Mouse (Mus musculus): ENCODE results near the gene Meis2. TPM values are rescaled to one million over a fixed set of nuclear protein-coding genes. Genes with fewer than 3 reads are reported as not detected.

Meis2 gene
- total RNA-seq, 1 experiment from 2014 or later, result 0.25 TPM

DNA sequence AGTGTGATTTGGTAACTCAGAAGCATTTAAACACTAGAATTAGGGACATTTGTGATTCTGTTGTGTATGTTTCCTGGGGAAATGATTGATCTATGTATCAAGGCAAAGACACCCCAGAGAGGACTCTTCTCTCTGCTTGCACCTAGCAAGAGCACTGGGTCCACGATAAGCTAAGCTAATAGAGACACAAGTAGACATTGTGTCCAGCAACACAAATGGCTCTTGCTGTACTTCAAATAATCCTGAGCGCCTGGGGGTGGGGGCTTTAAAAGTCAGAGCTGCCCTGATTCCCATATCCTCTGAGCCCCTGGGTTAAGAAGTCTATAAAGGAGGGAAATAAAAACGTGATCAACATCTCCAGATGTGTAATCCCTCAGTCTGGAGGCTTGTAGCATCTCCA, 6.6 kb downstream of the Meis2 start:
- ATAC-seq (replicated peaks in 1 of 2; ENCODE audit: insufficient read depth in 1 of 2, low FRiP score in 2 of 2, low TSS enrichment in 1 of 2, low read depth in 1 of 2, poor library complexity in 2 of 2, severe bottlenecking in 2 of 2), result no peak

DNA sequence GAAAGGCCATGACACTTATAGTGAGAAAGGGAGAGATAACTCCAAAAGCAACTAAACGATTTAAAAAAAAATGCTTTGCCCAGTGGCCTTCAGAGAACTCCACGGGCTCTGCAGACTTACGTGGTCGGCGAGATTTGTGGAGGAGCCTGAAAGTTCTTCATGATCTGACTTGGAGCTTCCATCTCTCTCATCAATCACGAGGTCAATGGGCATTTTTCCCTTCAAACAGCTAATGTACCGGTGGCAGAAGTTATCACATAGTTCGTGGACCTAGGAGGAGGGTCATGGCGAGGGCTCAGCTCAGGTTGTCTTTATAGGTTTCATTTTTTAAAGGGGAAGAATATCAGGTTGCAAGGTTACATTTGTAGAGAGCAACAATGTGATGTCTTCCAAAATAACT, 7.1 kb downstream of the Meis2 start:
- ATAC-seq (replicated peaks in 1 of 2; ENCODE audit: insufficient read depth in 1 of 2, low FRiP score in 2 of 2, low TSS enrichment in 1 of 2, low read depth in 1 of 2, poor library complexity in 2 of 2, severe bottlenecking in 2 of 2), result no peak

DNA sequence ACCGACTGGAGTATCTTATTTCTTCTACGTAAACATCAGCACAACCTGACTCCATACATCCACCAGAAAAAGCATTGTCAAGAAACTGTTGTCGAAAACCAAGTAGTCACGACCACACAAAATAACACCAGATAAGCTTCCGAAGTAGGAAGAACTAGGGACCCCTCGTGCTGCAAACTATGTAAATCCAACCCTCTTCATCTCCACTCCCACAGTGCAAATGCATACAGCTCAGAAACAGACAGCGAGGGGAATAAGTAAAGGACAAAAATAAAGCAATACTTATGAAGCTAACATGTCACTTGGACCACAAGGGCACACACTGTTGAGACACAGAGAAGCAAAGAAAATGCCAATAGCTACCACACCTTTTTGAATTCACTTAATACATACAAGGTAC, 8.8 kb downstream of the Meis2 start:
- no peak for ATAC-seq (replicated peaks in 1 of 2; ENCODE audit: insufficient read depth in 1 of 2, low FRiP score in 2 of 2, low TSS enrichment in 1 of 2, low read depth in 1 of 2, poor library complexity in 2 of 2, severe bottlenecking in 2 of 2)

GRCm38 (mm10) chr2:116055686-116056620, 9.7 kb downstream of the Meis2 start:
- ATAC-seq (replicated peaks in 1 of 2; ENCODE audit: insufficient read depth in 1 of 2, low FRiP score in 2 of 2, low TSS enrichment in 1 of 2, low read depth in 1 of 2, poor library complexity in 2 of 2, severe bottlenecking in 2 of 2), result no peak

- no peak for ATAC-seq (replicated peaks in 1 of 2; ENCODE audit: insufficient read depth in 1 of 2, low FRiP score in 2 of 2, low TSS enrichment in 1 of 2, low read depth in 1 of 2, poor library complexity in 2 of 2, severe bottlenecking in 2 of 2)
Observed at GRCm38 (mm10) chr2:116053931-116054330, 11.7 kb downstream of the Meis2 start.

DNA sequence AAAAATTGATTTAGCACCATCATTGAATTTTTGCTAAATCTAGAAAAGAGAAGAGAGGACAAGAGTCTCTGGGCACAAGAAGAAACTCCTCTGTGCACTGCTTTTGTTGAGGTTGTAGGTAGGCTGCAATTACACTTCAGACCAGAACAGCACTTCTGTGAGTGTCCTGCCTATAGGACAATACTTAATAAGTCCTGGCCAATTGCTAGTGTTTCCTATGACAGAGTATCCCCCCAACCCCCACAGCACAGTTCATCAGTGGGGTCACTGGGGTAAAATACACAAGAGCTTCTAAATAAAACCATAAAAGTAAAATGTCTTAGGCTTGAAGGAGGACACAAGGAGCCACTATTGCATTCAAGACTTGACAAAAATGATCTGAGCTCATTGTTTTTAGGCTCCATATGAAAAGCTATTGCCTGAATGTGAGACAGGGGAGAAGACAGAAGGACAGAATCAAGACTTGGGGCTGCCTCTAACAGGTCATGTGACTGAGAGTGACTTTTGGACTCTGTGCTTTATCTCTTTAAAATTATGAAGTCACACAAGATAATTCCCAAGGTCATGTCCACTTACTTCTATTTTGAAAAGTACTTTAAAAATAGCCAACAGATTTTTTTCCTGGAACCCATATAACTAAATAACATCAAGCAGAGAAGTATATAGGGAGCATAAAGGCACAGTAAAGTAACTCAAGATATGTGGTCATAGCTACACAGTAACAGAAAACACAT, 12.8 kb downstream of the Meis2 start:
- no peak for ATAC-seq (replicated peaks in 1 of 2; ENCODE audit: insufficient read depth in 1 of 2, low FRiP score in 2 of 2, low TSS enrichment in 1 of 2, low read depth in 1 of 2, poor library complexity in 2 of 2, severe bottlenecking in 2 of 2)

- no peak for ATAC-seq (replicated peaks in 1 of 2; ENCODE audit: insufficient read depth in 1 of 2, low FRiP score in 2 of 2, low TSS enrichment in 1 of 2, low read depth in 1 of 2, poor library complexity in 2 of 2, severe bottlenecking in 2 of 2)
Observed at GRCm38 (mm10) chr2:116051906-116052614, 13.6 kb downstream of the Meis2 start.

- peak; percentile 81 to 84 for ATAC-seq (replicated peaks in 1 of 2; ENCODE audit: insufficient read depth in 1 of 2, low FRiP score in 2 of 2, low TSS enrichment in 1 of 2, low read depth in 1 of 2, poor library complexity in 2 of 2, severe bottlenecking in 2 of 2)
Observed at GRCm38 (mm10) chr2:116049710-116050109, 15.9 kb downstream of the Meis2 start.

- ATAC-seq (replicated peaks in 1 of 2; ENCODE audit: insufficient read depth in 1 of 2, low FRiP score in 2 of 2, low TSS enrichment in 1 of 2, low read depth in 1 of 2, poor library complexity in 2 of 2, severe bottlenecking in 2 of 2), result no peak
Observed at GRCm38 (mm10) chr2:116047365-116047764, 18.3 kb downstream of the Meis2 start.

DNA sequence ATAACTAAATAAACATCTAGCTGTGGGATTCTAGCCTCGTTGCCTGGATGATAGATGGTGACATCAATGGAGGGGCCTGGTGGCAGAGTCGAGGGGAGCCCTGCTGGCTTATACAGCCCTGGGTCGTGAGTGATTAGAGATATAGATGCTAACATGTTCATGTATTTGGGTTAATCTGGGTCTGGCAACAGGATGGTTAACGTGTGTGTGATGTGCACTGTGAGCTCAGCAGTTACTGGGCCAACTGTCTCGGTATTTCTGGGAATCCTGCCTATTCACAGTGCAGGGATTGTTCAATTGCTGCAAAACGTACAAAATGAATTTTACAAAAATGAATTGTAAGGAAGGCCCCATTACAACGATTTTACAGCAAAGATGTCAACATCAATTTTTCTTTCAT, 20.6 kb downstream of the Meis2 start:
- no peak for ATAC-seq (replicated peaks in 1 of 2; ENCODE audit: insufficient read depth in 1 of 2, low FRiP score in 2 of 2, low TSS enrichment in 1 of 2, low read depth in 1 of 2, poor library complexity in 2 of 2, severe bottlenecking in 2 of 2)

DNA sequence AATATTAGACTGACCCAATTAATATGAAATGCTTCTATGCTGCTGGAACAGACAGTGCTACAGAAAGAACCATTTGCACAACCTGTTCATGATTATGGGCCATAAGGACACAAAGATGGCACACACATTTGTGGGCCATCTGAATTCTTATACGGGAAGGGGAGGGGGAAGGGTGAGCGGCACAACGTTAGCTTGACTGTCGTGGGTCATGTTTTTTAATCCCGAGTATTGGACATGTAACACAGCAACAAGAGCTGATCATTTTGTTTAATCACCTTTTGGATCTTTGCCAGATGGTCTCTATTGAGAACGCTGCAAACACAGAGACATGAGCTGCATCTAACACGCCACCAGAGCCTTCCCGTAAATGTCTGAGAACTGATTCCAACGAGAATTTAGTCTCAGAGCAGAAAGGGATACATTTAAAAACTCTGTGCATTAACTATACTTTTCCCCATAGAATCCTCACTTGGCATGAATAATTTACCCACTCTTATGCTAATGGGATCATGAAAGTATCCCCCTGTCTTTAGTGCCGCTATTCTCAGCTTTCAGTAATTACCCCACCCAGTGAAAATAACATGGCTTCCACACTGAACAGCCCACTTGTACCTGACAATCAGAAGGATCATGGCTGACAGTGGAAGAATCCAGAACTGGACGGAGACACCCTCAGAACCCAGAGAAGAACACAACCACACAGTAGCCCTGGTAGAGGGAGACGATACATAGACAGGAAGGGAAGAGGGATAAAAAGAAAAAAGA, 22.5 kb downstream of the Meis2 start:
- ATAC-seq (replicated peaks in 1 of 2; ENCODE audit: insufficient read depth in 1 of 2, low FRiP score in 2 of 2, low TSS enrichment in 1 of 2, low read depth in 1 of 2, poor library complexity in 2 of 2, severe bottlenecking in 2 of 2), result no peak

DNA sequence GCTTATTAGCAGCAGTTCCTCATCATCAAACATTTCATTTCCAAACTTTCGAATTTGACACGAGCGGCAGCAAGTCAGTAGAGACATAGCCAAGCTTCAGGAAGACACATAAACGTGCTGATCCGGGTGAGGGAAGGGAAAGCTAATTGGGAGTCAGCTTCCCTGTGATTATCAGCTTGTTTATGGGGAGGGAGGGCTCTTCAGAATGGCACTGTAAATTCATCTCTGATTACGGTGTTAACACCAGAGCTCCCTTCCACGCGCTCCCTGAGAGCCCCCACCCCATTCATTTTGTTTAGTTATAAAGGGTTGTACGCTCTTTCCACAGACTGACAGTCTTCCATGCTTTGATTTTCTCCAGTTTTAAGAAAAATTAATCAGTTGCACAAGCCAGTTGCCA, 23.2 kb downstream of the Meis2 start:
- ATAC-seq (replicated peaks in 1 of 2; ENCODE audit: insufficient read depth in 1 of 2, low FRiP score in 2 of 2, low TSS enrichment in 1 of 2, low read depth in 1 of 2, poor library complexity in 2 of 2, severe bottlenecking in 2 of 2), result no peak

DNA sequence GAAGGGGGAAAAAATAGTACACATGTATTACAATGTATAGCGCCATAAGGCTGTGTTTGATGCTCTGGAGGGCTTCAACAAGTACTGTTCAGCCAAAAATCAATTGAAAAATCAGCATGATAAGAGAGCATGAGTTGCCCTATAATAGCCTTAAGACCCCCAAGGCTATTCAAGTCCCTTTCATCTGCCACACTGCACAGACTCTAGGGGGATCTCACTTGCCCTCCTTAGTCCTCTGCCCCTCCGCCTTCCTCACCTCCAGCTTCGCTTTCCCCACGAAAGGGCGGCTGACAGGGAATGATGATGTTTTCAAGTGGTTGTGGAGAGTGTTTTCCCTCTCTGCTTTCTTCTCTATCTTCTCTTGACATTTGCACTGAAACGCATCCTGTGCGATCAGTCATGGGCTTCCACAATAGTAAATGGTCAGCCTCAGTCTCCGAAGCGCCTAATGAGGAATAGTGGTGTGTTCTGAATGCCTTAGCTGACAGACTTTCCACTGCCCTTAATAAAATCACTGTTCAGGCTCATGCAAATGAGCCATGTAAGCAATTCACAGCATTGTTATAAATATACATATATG, 23.9 kb downstream of the Meis2 start:
- ATAC-seq (replicated peaks in 1 of 2; ENCODE audit: insufficient read depth in 1 of 2, low FRiP score in 2 of 2, low TSS enrichment in 1 of 2, low read depth in 1 of 2, poor library complexity in 2 of 2, severe bottlenecking in 2 of 2), result no peak

DNA sequence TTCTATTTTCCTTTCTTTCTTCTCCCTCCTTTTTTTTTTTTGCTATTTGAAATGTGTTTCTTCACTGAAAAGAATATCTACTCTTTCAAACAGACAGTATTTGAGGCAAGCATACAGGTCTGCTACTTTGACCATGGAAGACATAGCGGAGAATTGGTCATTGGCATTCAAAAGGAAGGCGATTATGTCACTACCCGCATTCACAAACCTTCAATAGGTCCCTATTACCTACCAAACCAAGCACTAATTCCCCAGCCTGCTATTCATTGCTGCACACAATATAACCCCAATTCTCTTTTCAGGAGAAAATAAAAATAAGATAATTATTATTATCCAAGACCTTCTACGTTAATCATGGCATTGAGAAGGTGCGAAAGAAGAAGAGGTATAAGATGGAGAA, 30.3 kb downstream of the Meis2 start:
- no peak for ATAC-seq (replicated peaks in 1 of 2; ENCODE audit: insufficient read depth in 1 of 2, low FRiP score in 2 of 2, low TSS enrichment in 1 of 2, low read depth in 1 of 2, poor library complexity in 2 of 2, severe bottlenecking in 2 of 2)

DNA sequence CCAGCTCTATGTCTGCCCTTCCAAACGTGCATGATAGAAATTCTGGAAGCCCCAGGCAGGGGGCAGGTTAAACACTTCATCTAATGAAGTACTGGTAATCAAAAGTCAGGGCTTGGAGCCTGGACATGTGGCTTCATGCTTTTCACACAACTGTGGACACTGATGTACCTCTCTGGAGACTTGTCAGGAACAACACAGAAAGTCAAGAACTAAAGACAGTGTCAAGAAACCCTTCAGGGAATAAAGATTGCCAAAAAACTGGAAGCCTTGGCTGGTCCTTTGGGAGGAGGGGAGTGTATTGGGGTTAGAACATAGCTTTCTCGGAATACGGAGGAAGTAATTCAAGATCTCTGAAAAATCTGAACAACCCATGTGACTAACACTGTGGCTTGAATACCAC, 37.5 kb downstream of the Meis2 start:
- ATAC-seq (replicated peaks in 1 of 2; ENCODE audit: insufficient read depth in 1 of 2, low FRiP score in 2 of 2, low TSS enrichment in 1 of 2, low read depth in 1 of 2, poor library complexity in 2 of 2, severe bottlenecking in 2 of 2), result no peak

- ATAC-seq (replicated peaks in 1 of 2; ENCODE audit: insufficient read depth in 1 of 2, low FRiP score in 2 of 2, low TSS enrichment in 1 of 2, low read depth in 1 of 2, poor library complexity in 2 of 2, severe bottlenecking in 2 of 2), result no peak
Observed at GRCm38 (mm10) chr2:116022876-116023275, 42.8 kb downstream of the Meis2 start.

GRCm38 (mm10) chr2:116021931-116022330, 43.7 kb downstream of the Meis2 start:
- no peak for ATAC-seq (replicated peaks in 1 of 2; ENCODE audit: insufficient read depth in 1 of 2, low FRiP score in 2 of 2, low TSS enrichment in 1 of 2, low read depth in 1 of 2, poor library complexity in 2 of 2, severe bottlenecking in 2 of 2)
